Mouse (Mus musculus): Measurements from ENCODE around the gene BC049715. TPM values are rescaled to one million over a fixed set of nuclear protein-coding genes. Genes with fewer than 3 reads are reported as not detected.
"Not testable (repeated sequence)": the region's sequence is repeated elsewhere in the genome, so short reads cannot be mapped to it uniquely, and the experiment has no call there.

BC049715 gene
- polyA plus RNA-seq, 1 experiment from 2014 or later, result 0.90 TPM

DNA sequence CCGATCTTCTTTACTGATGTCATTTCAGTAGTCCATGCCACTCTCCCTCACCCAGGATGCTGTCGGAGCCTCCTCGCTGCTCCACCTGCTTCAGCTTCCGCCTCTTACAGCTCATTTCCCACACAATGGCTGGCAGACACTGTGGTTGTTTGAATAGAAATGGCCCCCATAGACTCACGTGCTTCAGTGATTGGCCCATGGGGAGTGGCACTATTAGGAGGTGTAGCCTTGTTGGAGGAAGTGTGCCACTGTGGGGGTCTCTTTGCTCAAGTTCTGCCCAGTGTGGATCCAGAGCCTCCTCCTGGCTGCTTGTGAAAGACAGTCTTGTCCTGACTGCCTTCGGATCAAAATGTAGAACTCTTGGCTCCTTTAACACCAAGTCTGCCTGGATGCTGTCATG, 31.6 kb upstream of the BC049715 start:
- no peaks in the 10 kb centered on the region for H3K36me3 ChIP-seq (ENCODE audit: control insufficient read depth, insufficient read depth, low read length)
- H3K4me2 ChIP-seq (replicated peaks; ENCODE audit: low read depth, low read length), result no peak overlapping the region
- H3K27ac ChIP-seq (ENCODE audit: low read depth, low read length), result no peak overlapping the region
- no peak overlapping the region for H3K4me3 ChIP-seq (ENCODE audit: low read depth, low read length)
- WGBS, result 52% methylated on average over 6 of the region's 6 CpGs
- no peak overlapping the region for H3K9ac ChIP-seq (ENCODE audit: low read depth, low read length)
- H3K4me1 ChIP-seq (replicated peaks; ENCODE audit: control insufficient read depth, insufficient read depth, low read length), result no peaks in the 10 kb centered on the region
- H3K27me3 ChIP-seq (ENCODE audit: control insufficient read depth, insufficient read depth, low read length), result 0 out of 2 replicates have a peak, but pooled peaks cover 2% of the 10 kb centered on the region
- ATAC-seq (ENCODE audit: low FRiP score) (no peak), DNase-seq (ENCODE audit: low spot score) (no peak)
- H3K9me3 ChIP-seq (ENCODE audit: control insufficient read depth, low read length), result no peaks in the 10 kb centered on the region

DNA sequence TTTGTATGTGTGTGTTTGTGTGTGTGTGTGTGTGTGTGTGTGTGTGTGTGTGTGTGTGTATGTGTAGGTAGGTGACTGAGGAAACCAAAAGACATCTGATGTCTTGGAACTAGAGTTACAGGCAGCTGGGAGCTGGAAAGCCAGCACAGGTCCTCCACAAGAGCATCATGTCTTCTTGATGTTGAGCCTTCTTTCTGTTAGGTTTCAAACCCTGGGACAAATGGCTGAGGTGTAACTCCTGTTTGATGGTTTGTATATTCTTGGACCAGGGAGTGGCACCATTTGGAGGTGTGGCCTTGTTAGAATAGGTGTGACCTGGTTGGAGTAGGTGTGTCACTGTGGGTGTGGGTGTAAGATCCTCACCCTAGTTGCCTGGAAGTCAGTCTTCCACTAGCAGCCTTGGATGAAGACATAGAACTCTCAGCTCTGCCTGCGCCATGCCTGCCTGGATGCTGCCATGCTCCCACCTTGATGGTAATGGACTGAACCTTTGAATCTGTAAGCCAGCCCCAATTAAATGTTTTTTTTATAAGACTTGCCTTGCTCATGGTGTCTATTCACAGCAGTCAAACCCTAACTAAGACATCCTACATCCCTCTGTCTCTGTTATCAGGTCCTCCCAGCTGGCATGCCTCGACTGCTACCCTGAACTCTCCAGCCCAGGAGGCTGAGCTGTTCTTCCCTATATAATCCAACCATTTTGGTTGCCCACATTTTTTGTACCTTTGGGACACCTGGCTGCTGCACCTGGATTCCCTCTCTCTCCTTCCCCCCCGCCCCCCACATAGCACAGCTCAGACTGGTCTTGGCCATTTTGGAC, 29.3 kb upstream of the BC049715 start:
- not testable (repeated sequence) for H3K4me2 ChIP-seq (replicated peaks; ENCODE audit: low read depth, low read length); H3K27me3 ChIP-seq (ENCODE audit: control insufficient read depth, insufficient read depth, low read length); H3K4me3 ChIP-seq (ENCODE audit: low read depth, low read length); H3K9me3 ChIP-seq (ENCODE audit: control insufficient read depth, low read length); H3K4me1 ChIP-seq (replicated peaks; ENCODE audit: control insufficient read depth, insufficient read depth, low read length); H3K27ac ChIP-seq (ENCODE audit: low read depth, low read length); ATAC-seq (ENCODE audit: low FRiP score); H3K36me3 ChIP-seq (ENCODE audit: control insufficient read depth, insufficient read depth, low read length); H3K9ac ChIP-seq (ENCODE audit: low read depth, low read length); DNase-seq (ENCODE audit: low spot score)
- 82% methylated on average over 3 of the region's 3 CpGs for WGBS

DNA sequence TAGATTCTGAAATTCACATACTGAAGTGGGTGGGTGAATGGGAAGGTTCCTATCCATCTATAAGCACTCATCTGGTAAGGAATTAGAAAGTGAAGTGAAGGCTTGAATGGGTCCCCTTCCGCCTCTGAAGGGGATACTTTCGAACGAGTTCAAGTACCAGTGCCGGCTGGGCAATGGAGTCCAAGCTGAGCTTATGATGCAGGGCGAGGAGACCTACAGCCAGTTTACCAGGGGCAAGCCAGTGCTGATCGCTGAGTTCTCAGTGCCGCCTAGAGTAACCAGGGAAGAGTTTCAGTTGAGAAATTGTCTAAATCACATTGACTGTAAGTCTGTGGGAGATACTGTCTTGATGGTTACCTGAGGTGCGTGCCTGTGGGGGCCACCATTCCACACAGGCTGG, 26.7 kb upstream of the BC049715 start:
- Histone ChIP-seq H3K9ac (ENCODE audit: low read depth, low read length) (no peak overlapping the region), H3K36me3 (ENCODE audit: control insufficient read depth, insufficient read depth, low read length) (no peaks in the 10 kb centered on the region), H3K27me3 (ENCODE audit: control insufficient read depth, insufficient read depth, low read length) (no peaks in the 10 kb centered on the region), H3K4me1 (replicated peaks; ENCODE audit: control insufficient read depth, insufficient read depth, low read length) (peaks cover 2% of the 10 kb centered on the region; the same call in 1 of the 2 replicates), H3K4me3 (ENCODE audit: low read depth, low read length) (no peak overlapping the region), H3K27ac (ENCODE audit: low read depth, low read length) (no peak overlapping the region), H3K9me3 (ENCODE audit: control insufficient read depth, low read length) (no peaks in the 10 kb centered on the region), H3K4me2 (replicated peaks; ENCODE audit: low read depth, low read length) (no peak overlapping the region)
- ATAC-seq (ENCODE audit: low FRiP score) (no peak), DNase-seq (ENCODE audit: low spot score) (no peak)
- 89% methylated on average over 8 of the region's 8 CpGs for WGBS

DNA sequence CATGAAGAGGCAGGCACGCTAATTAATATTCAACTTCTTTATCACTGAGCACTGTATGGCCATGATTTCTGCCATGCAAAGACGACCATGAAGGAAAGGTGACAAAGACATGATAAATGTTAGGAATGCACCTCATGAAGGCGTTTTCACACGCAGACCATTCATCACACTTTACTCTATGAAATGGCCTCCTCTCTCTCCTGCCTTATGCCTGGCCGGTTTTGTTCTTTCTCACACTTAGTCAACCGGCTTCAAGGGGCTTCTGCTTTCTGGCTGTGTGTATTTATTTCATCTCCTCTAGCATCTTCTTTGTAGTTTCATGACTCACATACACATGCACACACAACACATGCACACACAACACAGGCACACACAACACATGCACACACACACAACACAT, 26.2 kb upstream of the BC049715 start:
- no peak overlapping the region for H3K9ac ChIP-seq (ENCODE audit: low read depth, low read length)
- ATAC-seq (ENCODE audit: low FRiP score) (no peak), DNase-seq (ENCODE audit: low spot score) (no peak)
- 86% methylated on average over 6 of the region's 6 CpGs for WGBS
- H3K27me3 ChIP-seq (ENCODE audit: control insufficient read depth, insufficient read depth, low read length), result no peaks in the 10 kb centered on the region
- H3K9me3 ChIP-seq (ENCODE audit: control insufficient read depth, low read length), result no peaks in the 10 kb centered on the region
- H3K36me3 ChIP-seq (ENCODE audit: control insufficient read depth, insufficient read depth, low read length), result no peaks in the 10 kb centered on the region
- H3K27ac ChIP-seq (ENCODE audit: low read depth, low read length), result no peak overlapping the region
- H3K4me3 ChIP-seq (ENCODE audit: low read depth, low read length), result no peak overlapping the region
- H3K4me1 ChIP-seq (replicated peaks; ENCODE audit: control insufficient read depth, insufficient read depth, low read length), result peaks cover 2% of the 10 kb centered on the region; the same call in 1 of the 2 replicates
- no peak overlapping the region for H3K4me2 ChIP-seq (replicated peaks; ENCODE audit: low read depth, low read length)

DNA sequence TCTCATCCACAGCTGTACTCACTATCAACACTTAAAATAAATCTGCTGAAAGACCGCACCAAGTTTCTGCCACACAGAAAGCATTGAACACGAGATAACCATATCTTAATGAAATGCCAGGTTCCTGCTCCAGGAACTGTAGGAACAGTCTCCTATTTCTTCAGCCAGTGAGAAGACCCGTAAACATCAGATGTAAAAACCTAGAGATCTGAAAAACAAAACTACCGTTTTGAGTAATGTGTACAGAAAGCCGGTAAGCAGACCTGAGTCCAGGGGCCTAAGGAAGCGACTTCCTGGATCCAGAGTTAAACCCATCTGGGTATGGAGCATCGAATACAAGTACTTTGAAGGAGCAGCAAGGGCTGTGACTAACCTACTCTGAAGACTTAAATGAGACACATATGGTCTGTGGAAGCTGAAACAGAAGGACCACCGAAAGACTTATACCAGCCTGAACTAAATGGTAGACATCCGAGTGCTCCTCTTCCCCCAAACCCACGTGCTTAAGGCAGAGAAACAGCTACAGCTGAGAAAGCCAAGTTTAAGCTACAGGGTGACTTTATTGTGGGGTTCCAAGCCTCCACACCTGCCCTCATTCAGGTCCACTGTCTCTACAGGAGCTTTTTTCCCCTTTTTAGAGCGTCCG, 24.2 kb upstream of the BC049715 start:
- Histone ChIP-seq H3K27ac (ENCODE audit: low read depth, low read length) (peak overlapping the region; percentile 100), H3K4me2 (replicated peaks; ENCODE audit: low read depth, low read length) (peak overlapping the region; percentile 83), H3K4me3 (ENCODE audit: low read depth, low read length) (peak overlapping the region; percentile 69), H3K9ac (ENCODE audit: low read depth, low read length) (peak overlapping the region; percentile 99), H3K4me1 (replicated peaks; ENCODE audit: control insufficient read depth, insufficient read depth, low read length) (peaks cover 2% of the 10 kb centered on the region; the same call in 1 of the 2 replicates), H3K27me3 (ENCODE audit: control insufficient read depth, insufficient read depth, low read length) (no peaks in the 10 kb centered on the region), H3K36me3 (ENCODE audit: control insufficient read depth, insufficient read depth, low read length) (no peaks in the 10 kb centered on the region), H3K9me3 (ENCODE audit: control insufficient read depth, low read length) (no peaks in the 10 kb centered on the region)
- whole genome bisulfite sequencing, result 24% methylated on average over 11 of the region's 12 CpGs
- ATAC-seq (ENCODE audit: low FRiP score), result no peak; the same call in 1 of the 2 replicates
- DNase-seq (ENCODE audit: low spot score), result no peak

DNA sequence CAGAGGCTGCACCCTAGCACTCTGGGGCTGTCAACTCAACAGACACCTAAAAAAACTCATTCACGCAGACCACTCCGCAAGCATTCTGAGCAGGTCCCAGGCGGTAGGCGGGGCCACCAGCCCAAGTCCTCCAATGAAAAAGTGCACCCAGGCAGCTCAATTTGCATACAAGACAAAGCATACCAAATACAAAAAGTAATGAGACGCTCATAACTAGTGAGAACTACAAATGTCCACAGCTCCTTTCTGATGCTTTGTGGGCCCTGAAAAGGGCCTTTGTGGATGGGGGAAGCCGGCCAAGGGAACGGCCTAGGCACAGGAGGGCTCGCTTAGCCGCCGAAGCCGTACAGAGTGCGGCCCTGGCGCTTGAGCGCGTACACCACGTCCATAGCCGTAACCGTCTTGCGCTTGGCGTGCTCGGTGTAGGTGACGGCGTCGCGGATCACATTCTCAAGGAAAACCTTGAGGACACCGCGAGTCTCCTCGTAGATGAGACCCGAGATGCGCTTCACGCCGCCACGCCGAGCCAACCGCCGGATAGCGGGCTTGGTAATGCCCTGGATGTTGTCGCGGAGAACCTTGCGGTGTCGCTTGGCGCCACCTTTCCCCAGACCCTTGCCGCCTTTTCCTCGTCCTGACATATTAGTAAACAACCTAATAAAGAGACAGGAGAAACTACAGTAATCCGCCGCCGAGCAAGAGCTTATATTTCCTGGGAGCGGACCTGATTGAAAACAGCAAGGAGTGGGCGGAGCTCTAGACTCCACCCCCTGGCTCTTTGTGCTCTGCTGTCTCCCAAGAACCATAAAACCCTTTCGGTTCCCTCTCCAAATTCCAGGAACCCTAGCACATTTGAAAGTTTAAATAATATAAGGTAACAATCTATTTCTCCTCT, 23.4 kb upstream of the BC049715 start, which contains the start of gene Hist4h4:
TSS of gene Hist4h4 (minus strand) at position 677 of the 895 bp plus-strand sequence.
- under 1% methylated on average over 50 of the region's 50 CpGs for WGBS
- H3K9me3 ChIP-seq (ENCODE audit: control insufficient read depth, low read length), result no peaks in the 10 kb centered on the region
- H3K27me3 ChIP-seq (ENCODE audit: control insufficient read depth, insufficient read depth, low read length), result no peaks in the 10 kb centered on the region
- H3K4me1 ChIP-seq (replicated peaks; ENCODE audit: control insufficient read depth, insufficient read depth, low read length), result peaks cover 2% of the 10 kb centered on the region; the same call in 1 of the 2 replicates
- peak within 1 kb of the TSS; percentile 83 for H3K4me2 ChIP-seq (replicated peaks; ENCODE audit: low read depth, low read length)
- peak; percentile 95 for DNase-seq (ENCODE audit: low spot score)
- no peaks in the 10 kb centered on the region for H3K36me3 ChIP-seq (ENCODE audit: control insufficient read depth, insufficient read depth, low read length)
- peak within 1 kb of the TSS; percentile 100 for H3K27ac ChIP-seq (ENCODE audit: low read depth, low read length)
- ATAC-seq (ENCODE audit: low FRiP score), result peak; percentile 77
- H3K9ac ChIP-seq (ENCODE audit: low read depth, low read length), result peak within 1 kb of the TSS; percentile 99
- H3K4me3 ChIP-seq (ENCODE audit: low read depth, low read length), result peak within 1 kb of the TSS; percentile 69

DNA sequence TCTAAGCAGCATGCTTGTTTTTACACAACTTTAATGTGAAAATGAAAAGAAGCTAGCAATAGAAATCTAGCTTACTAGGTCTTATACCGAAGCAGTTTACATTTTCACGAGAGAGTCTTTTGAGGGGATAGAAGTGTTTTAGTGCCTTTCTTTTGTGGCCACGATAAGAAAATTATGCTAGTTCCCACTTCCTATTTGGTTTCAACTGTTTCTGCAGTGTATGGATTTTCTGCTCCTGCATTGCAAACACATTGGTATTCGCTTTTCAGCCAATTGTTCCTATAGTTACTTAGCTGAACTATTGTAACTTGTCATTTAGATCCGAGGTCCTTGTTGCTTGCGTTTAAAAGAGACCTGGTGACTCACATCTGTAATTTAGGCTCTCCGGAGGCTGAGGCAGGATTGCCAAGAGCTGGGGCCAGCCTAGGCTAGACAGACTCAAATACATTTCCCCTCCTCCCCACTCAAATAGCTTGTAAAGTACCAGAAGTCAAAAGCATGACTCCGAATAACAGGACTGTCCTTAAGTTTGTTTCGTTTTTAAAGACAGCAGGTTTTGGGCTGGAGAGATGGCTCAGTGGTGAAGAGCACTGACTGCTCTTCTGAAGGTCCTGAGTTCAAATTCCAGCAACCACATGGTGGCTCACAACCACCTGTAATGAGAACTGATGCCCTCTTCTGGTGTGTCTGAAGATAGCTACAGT, 22.6 kb upstream of the BC049715 start:
- Histone ChIP-seq H3K4me2 (replicated peaks; ENCODE audit: low read depth, low read length) (peak overlapping the region; percentile 83), H3K4me3 (ENCODE audit: low read depth, low read length) (peak overlapping the region; percentile 69; the same call in 1 of the 2 replicates), H3K27me3 (ENCODE audit: control insufficient read depth, insufficient read depth, low read length) (no peaks in the 10 kb centered on the region), H3K27ac (ENCODE audit: low read depth, low read length) (peak overlapping the region; percentile 100), H3K4me1 (replicated peaks; ENCODE audit: control insufficient read depth, insufficient read depth, low read length) (peaks cover 4% of the 10 kb centered on the region), H3K9ac (ENCODE audit: low read depth, low read length) (peak overlapping the region; percentile 99; the same call in 1 of the 2 replicates), H3K9me3 (ENCODE audit: control insufficient read depth, low read length) (no peaks in the 10 kb centered on the region), H3K36me3 (ENCODE audit: control insufficient read depth, insufficient read depth, low read length) (no peaks in the 10 kb centered on the region)
- 38% methylated on average over 9 of the region's 9 CpGs for WGBS
- DNase-seq (ENCODE audit: low spot score), result peak; percentile 36
- no peak for ATAC-seq (ENCODE audit: low FRiP score)

DNA sequence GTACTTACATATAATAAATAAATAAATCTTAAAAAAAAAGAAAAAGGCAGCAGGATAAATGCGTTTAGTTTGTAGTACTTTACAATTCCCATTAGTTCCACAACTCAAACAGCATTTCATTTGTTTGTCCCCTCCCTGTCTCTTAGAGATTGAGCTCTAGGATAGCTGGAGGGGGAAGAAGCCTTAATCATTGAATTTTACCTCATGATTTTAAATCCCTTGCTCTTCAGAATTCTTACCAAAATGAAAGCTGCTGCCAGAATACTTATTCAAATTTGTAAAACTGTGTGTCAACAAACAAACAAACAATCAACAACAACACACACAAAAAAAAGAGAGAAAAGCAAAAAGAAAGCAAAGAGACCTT, 22.0 kb upstream of the BC049715 start:
- DNase-seq (ENCODE audit: low spot score) (no peak), ATAC-seq (ENCODE audit: low FRiP score) (no peak)
- no peak overlapping the region for H3K4me2 ChIP-seq (replicated peaks; ENCODE audit: low read depth, low read length)
- H3K4me1 ChIP-seq (replicated peaks; ENCODE audit: control insufficient read depth, insufficient read depth, low read length), result peaks cover 4% of the 10 kb centered on the region
- H3K36me3 ChIP-seq (ENCODE audit: control insufficient read depth, insufficient read depth, low read length), result no peaks in the 10 kb centered on the region
- H3K4me3 ChIP-seq (ENCODE audit: low read depth, low read length), result no peak overlapping the region
- 100% methylated on average over 1 of the region's 1 CpGs for WGBS
- no peaks in the 10 kb centered on the region for H3K9me3 ChIP-seq (ENCODE audit: control insufficient read depth, low read length)
- no peak overlapping the region for H3K9ac ChIP-seq (ENCODE audit: low read depth, low read length)
- no peaks in the 10 kb centered on the region for H3K27me3 ChIP-seq (ENCODE audit: control insufficient read depth, insufficient read depth, low read length)
- H3K27ac ChIP-seq (ENCODE audit: low read depth, low read length), result no peak overlapping the region

Measured in hindbrain, embryonic 11.5 days (tissue).